Mouse (Mus musculus) kidney, embryonic 16.5 days (tissue): ENCODE results near the gene A830031A19Rik. TPM values are rescaled to one million over a fixed set of nuclear protein-coding genes. Genes with fewer than 3 reads are reported as not detected.

ENCODE experiments used
- ATAC-seq: fragments of 200-750 bp; cut with Nextera tagmentation; 2 replicates; pipeline ENCODE4 v1.8.0; 2017; ENCODE audit warnings: moderate TSS enrichment; ENCODE audit not compliant: low FRiP score, low TSS enrichment
- H3K27ac ChIP-seq: fragments of 300-500 bp; sonication (generic); 2 replicates; pipeline ENCODE4 v1.5.1; 2014; ENCODE audit warnings: low read length
- H3K27me3 ChIP-seq: fragments of 300-500 bp; sonication (generic); 2 replicates; pipeline ENCODE4 v1.6.1; 2014; ENCODE audit warnings: low read length, control low read depth, mixed read lengths; ENCODE audit not compliant: insufficient read depth
- H3K36me3 ChIP-seq: fragments of 300-500 bp; sonication (generic); 2 replicates; pipeline ENCODE4 v1.6.1; 2014; ENCODE audit warnings: low read length, control low read depth, mixed read lengths; ENCODE audit not compliant: insufficient read depth
- H3K4me1 ChIP-seq: fragments of 300-500 bp; sonication (generic); 2 replicates; pipeline ENCODE4 v1.6.1; 2014; ENCODE audit warnings: low read length, control low read depth, mixed read lengths; ENCODE audit not compliant: insufficient read depth
- H3K4me2 ChIP-seq: fragments of 300-500 bp; sonication (generic); replicated peaks from 2 replicates; pipeline ENCODE4 v1.6.1; 2014; ENCODE audit warnings: low read depth, low read length
- H3K4me3 ChIP-seq: fragments of 300-500 bp; sonication (generic); 2 replicates; pipeline ENCODE4 v1.5.1; 2014; ENCODE audit warnings: mild to moderate bottlenecking, low read length
- H3K9ac ChIP-seq: fragments of 300-500 bp; sonication (generic); replicated peaks from 2 replicates; pipeline ENCODE4 v1.6.1; 2014; ENCODE audit warnings: low read length
- H3K9me3 ChIP-seq: fragments of 300-500 bp; sonication (generic); 2 replicates; pipeline ENCODE4 v1.6.1; 2016; ENCODE audit warnings: low read length, control low read depth
- WGBS: fragments of 180-500 bp; shearing (Covaris S2); extraction: QIAGEN DNeasy Blood & Tissue Kit; methylation state at CpG from one replicate; pipeline ENCODE4 v1.1.7; 2014; 5-methylcytosine and 5-hydroxymethylcytosine counted together
- polyA plus RNA-seq: library from polyadenylated mRNA; unstranded; fragments of >200 nt; fragmentation: Nextera tagmentation; extraction: Ambion mirVana; gene quantifications from 2 replicates; pipeline ENCODE4 v1.2.1, GENCODE M21; 2015

A830031A19Rik gene
- polyA plus RNA-seq, 1 experiment from 2014 or later: not detected

DNA sequence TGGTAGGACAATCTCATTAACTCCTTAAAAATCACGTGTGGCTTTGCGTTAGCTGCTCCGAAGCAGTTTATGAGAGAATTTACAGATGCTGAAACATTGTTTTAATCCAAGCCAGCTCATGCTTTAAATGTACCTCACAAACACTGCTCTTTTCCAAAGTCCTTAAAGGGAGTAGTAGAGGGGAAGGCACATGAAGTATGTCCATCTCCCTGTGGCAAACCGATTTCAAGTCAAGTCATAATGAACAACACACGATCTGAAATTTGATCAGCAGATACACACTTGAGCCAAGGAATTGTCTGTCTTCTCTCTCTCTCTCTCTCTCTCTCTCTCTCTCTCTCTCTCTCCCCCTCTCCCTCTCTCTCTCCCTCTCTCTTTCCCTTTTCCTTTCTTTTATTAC is 23.2 kb upstream of the A830031A19Rik start:
- peaks cover 55% of the 10 kb centered on the region for H3K27me3 ChIP-seq
- H3K4me1 ChIP-seq: 0 out of 2 replicates have a peak, but pooled peaks cover 4% of the 10 kb centered on the region
- no peak for ATAC-seq
- no peaks in the 10 kb centered on the region for H3K36me3 ChIP-seq
- no peak overlapping the region for H3K27ac ChIP-seq
- no peak overlapping the region for H3K4me2 ChIP-seq
- no peak overlapping the region for H3K4me3 ChIP-seq
- 73% methylated on average over 5 of the region's 5 CpGs for WGBS
- H3K9ac ChIP-seq: no peak overlapping the region
- H3K9me3 ChIP-seq: no peaks in the 10 kb centered on the region

DNA sequence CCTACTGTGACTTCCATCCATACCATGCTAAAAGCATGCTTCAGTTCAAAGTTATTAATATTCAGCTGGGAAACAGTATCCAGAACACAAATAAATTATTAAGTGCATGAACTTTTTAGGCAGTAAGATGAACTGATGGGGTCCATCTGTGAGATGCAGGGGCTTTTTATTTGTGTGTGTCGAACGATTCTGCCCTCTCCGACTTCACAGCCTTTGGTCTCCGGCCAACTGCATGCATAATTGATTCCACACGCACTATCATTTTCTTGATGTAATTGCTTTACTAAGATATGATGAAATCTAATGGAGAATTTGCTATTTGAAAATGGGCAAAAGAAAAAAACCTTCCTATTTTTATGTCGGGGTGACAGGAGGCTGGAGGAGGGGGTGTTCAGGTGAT is 22.2 kb upstream of the A830031A19Rik start:
- Histone ChIP-seq H3K27me3 (peaks cover 57% of the 10 kb centered on the region), H3K36me3 (no peaks in the 10 kb centered on the region), H3K27ac (no peak overlapping the region), H3K9ac (no peak overlapping the region), H3K4me3 (no peak overlapping the region), H3K4me2 (no peak overlapping the region), H3K4me1 (0 out of 2 replicates have a peak, but pooled peaks cover 4% of the 10 kb centered on the region), H3K9me3 (no peaks in the 10 kb centered on the region)
- WGBS: 56% methylated on average over 6 of the region's 6 CpGs
- ATAC-seq: no peak

DNA sequence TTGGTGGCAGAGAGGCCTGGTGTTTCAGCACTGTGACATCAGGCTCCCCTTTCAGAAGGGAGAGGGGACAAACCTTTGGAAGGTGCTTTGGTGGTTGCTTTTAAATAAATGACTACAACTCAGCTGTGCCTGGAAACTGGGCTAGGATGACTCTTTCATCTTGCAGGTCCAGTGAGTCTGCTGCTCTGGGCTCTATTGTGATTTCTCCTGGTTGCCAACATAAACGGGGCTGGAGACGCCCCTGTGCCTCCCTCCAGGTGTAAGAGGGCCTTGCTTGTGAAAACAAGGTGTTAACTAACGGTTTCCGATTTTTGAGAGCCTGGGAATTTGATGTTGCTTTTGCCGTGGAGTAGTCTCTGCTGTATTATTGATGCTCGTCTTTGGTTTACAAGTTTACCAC is 21.6 kb upstream of the A830031A19Rik start:
- no peak for ATAC-seq
- Histone ChIP-seq H3K27me3 (peaks cover 61% of the 10 kb centered on the region), H3K4me1 (0 out of 2 replicates have a peak, but pooled peaks cover 4% of the 10 kb centered on the region), H3K36me3 (no peaks in the 10 kb centered on the region), H3K27ac (no peak overlapping the region), H3K4me2 (no peak overlapping the region), H3K9me3 (no peaks in the 10 kb centered on the region), H3K9ac (no peak overlapping the region), H3K4me3 (no peak overlapping the region)
- WGBS: 32% methylated on average over 6 of the region's 6 CpGs

DNA sequence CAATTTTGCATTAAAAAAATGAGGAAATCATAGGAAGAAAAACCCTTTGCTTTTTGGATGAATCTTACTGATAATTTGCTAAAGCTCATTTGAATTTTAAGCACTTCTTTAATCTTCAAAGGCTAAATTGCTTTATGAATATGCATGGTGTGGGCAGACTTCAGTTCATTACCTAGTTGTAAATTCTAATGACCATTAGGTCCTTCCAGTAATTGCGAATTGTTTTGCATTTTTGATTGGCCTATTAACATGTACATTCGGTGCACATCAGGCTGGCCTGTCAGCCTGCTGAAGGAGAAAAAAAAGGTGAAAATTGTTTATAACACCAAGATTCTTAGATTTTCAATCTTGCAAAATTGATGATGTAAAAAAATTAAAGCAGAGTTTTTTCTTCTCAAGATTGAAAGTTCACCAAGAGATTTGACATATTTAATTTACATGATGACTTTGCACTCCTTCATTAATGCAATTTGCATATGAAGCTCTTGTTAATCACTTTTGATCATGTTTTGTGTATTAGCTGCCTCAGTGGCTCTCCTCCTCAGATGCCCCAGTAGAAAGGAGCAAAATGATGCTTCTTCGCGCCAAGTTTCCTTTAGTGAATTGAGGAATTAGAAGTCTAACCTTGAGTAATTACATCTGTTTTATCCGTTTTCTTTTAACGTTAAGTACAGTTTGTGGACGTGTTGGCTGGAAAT is 21.0 kb upstream of the A830031A19Rik start:
- no peak for ATAC-seq
- no peak overlapping the region for H3K27ac ChIP-seq
- no peaks in the 10 kb centered on the region for H3K36me3 ChIP-seq
- 0 out of 2 replicates have a peak, but pooled peaks cover 4% of the 10 kb centered on the region for H3K4me1 ChIP-seq
- 56% methylated on average over 7 of the region's 7 CpGs for WGBS
- no peak overlapping the region for H3K9ac ChIP-seq
- no peaks in the 10 kb centered on the region for H3K9me3 ChIP-seq
- H3K4me2 ChIP-seq: no peak overlapping the region
- peaks cover 63% of the 10 kb centered on the region for H3K27me3 ChIP-seq
- H3K4me3 ChIP-seq: no peak overlapping the region

DNA sequence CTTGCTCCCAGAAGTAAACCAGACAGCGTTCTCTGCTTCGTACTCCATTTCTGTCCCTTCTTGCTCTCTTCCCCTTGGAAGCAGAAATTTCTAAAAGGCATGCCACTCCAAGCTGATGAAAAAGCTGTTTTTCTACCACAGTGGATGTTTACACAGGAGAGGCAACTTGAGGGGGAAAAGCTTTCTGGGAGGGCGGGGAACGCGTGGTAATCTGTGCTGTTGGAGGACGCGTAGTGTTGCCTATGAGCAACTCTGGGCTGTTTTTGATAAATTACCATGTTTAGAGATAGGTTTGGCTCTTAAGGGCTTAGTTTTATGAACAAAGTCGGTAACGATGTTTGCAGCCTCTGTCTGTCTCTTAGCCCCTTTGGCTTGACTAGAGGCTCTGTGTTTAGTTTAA is 20.4 kb upstream of the A830031A19Rik start:
- H3K9me3 ChIP-seq: no peaks in the 10 kb centered on the region
- no peak overlapping the region for H3K9ac ChIP-seq
- H3K36me3 ChIP-seq: no peaks in the 10 kb centered on the region
- no peak overlapping the region for H3K4me2 ChIP-seq
- 52% methylated on average over 9 of the region's 9 CpGs for WGBS
- H3K4me3 ChIP-seq: no peak overlapping the region
- H3K4me1 ChIP-seq: 0 out of 2 replicates have a peak, but pooled peaks cover 4% of the 10 kb centered on the region
- no peak overlapping the region for H3K27ac ChIP-seq
- no peak for ATAC-seq
- H3K27me3 ChIP-seq: peaks cover 67% of the 10 kb centered on the region

DNA sequence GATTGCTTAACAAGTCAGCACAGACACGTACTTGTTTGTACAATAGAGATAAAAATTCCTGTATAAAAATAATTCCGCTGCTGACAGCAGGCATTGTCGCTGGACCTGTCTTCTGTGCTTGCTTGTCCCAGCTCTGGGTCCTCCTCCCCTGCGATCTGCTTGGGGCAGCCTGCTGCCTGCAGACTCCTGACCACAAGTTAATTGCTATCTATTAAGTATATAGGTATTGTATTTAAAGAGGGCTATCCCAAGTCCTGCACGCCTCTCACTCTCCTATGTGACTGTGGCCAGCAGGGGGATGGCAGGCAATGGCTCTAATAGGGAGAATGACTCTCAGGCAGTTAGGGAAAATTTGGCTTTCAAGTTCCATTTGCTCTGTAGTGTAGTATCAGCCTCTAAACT is 19.2 kb upstream of the A830031A19Rik start:
- Histone ChIP-seq H3K4me1 (no peaks in the 10 kb centered on the region), H3K9me3 (no peaks in the 10 kb centered on the region), H3K27me3 (peaks cover 77% of the 10 kb centered on the region), H3K4me3 (no peak overlapping the region), H3K27ac (no peak overlapping the region), H3K36me3 (no peaks in the 10 kb centered on the region), H3K9ac (no peak overlapping the region), H3K4me2 (no peak overlapping the region)
- 57% methylated on average over 5 of the region's 5 CpGs for WGBS
- ATAC-seq: no peak

DNA sequence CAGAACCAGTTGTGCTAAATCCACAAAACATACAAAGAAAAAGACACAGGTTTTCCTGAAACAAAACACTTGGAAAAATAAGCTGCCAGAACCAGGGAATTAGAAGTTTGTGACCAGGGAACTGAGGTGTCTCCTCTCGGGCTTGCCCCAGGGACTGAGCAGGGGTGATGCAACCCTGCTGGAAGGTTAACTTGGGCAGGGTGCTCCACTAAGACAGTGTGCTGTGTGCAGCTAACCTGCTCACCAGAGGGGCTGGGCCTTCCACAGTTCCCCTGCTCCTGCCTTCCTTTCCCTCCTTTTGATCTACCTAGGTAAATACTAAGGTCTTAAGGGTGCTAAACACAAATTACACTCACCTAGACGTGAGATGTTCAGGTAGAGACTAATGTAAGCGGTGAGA is 17.8 kb upstream of the A830031A19Rik start:
- H3K4me1 ChIP-seq: no peaks in the 10 kb centered on the region
- H3K27ac ChIP-seq: no peak overlapping the region
- WGBS: 57% methylated on average over 3 of the region's 3 CpGs
- no peak overlapping the region for H3K4me3 ChIP-seq
- peaks cover 75% of the 10 kb centered on the region for H3K27me3 ChIP-seq
- no peaks in the 10 kb centered on the region for H3K9me3 ChIP-seq
- H3K36me3 ChIP-seq: no peaks in the 10 kb centered on the region
- H3K4me2 ChIP-seq: no peak overlapping the region
- no peak overlapping the region for H3K9ac ChIP-seq
- no peak for ATAC-seq

DNA sequence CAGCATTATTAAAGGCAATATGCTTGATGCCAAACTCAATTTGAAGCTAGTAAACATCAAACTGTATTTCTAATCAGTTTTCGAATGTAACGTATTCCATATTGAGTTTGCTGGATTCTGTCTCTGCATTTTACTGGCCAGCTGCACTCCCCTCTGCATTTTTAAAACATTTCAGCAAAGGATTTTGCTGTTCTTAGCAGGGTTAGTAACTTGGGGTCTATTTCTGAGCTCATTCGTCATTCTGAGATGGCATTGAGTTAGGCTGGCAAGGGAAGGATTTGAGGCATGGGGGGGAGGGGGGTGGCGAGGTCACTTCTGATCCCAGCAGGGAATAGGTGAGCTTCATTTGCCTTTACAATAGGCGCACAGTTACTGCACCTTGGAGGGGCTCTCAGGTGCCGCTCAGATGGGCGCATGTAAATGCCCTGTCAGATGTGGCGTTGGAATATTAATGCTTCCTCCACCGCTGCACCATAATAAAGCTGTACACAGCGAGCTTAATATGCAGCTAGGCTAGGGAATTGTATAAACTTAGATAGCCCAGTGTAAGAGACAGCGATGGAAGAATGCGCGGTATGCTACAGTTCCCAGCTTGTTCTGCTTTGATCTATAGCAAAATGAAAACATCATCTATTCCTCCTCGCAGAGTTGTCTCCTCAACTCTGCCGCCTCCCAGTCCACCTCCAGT is 16.7 kb upstream of the A830031A19Rik start:
- Histone ChIP-seq H3K4me3 (no peak overlapping the region), H3K9ac (no peak overlapping the region), H3K36me3 (no peaks in the 10 kb centered on the region), H3K4me2 (no peak overlapping the region), H3K27ac (no peak overlapping the region), H3K27me3 (peaks cover 64% of the 10 kb centered on the region), H3K4me1 (no peaks in the 10 kb centered on the region), H3K9me3 (no peaks in the 10 kb centered on the region)
- 31% methylated on average over 15 of the region's 15 CpGs for WGBS
- no peak; the same call in 1 of the 2 replicates for ATAC-seq

DNA sequence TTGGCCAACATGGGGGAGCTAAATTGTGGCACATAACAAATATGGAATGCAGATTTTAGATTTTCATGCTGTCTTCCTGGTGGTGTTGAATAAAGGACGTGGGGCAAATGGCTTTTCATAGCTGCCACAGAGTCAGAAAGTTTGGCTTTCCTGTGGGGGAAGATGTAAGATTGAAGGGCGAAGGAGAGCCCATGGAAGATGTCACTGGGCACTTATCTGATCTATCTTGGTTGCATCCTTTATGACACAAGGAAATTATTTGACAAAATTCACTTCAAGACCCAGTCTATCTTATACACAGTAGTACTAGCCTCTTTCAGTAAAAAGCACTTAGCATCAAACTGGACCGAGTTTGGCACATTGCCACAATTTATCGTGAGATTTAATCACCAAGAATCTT is 15.6 kb upstream of the A830031A19Rik start:
- Histone ChIP-seq H3K27me3 (peaks cover 66% of the 10 kb centered on the region), H3K27ac (no peak overlapping the region), H3K4me3 (no peak overlapping the region), H3K9ac (no peak overlapping the region), H3K36me3 (no peaks in the 10 kb centered on the region), H3K9me3 (no peaks in the 10 kb centered on the region), H3K4me1 (no peaks in the 10 kb centered on the region), H3K4me2 (no peak overlapping the region)
- 78% methylated on average over 4 of the region's 4 CpGs for WGBS
- no peak for ATAC-seq

DNA sequence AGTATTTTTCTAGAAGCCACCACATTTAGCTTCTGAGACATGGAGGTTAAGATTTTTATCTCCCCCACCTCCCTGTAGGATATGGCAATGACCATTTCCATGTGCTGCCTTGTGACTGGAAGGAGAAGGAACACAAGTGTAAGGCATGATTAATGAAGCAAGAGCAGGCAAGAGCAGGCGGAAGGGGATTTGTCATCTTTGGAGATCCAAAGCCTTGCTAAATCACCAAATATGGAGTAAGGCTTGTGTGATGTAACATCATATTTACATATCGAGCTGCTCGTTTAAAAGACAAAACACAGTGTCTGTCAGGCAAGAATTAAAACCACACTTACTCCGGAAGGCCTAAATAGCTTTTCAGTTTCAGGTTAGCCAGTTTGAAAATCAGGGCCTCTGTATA is 12.2 kb upstream of the A830031A19Rik start:
- H3K27me3 ChIP-seq: peaks cover 61% of the 10 kb centered on the region
- H3K4me1 ChIP-seq: 0 out of 2 replicates have a peak, but pooled peaks cover under 1% of the 10 kb centered on the region
- no peaks in the 10 kb centered on the region for H3K36me3 ChIP-seq
- 58% methylated on average over 4 of the region's 4 CpGs for WGBS
- H3K4me2 ChIP-seq: no peak overlapping the region
- H3K4me3 ChIP-seq: no peak overlapping the region
- no peaks in the 10 kb centered on the region for H3K9me3 ChIP-seq
- no peak for ATAC-seq
- H3K9ac ChIP-seq: no peak overlapping the region
- no peak overlapping the region for H3K27ac ChIP-seq
